Mouse (Mus musculus): ENCODE measurements around the gene Fbxo34.

DNA sequence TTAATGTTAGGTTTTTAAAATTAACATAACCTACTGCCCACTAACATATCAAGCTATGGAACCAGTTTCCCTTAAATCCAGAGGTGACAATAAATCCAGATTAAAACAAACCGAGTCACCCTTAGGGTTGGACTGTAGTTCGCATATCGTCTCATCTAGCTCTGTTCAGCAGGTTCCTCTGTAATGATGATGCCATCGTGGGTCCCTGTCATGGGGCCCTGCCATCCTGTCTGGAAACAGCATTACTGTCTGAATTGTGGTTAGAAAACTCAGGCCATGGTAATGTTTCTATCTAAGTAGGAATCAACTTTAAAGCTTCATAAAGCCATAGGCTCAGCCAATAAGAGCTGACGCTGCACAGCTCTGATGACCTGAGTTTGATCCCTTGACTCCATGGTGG, 48.4 kb downstream of the Fbxo34 start:
- no peak for TF ChIP-seq CTCF (IDR thresholded peaks at IDR 0.05; ENCODE audit: borderline replicate concordance, control insufficient read depth, extremely low read depth, insufficient read depth, low read length, poor library complexity)
- TF ChIP-seq POLR2A (IDR thresholded peaks at IDR 0.05; ENCODE audit: control insufficient read depth, extremely low read depth, insufficient read depth, low read length, poor library complexity), result no peak
